Mouse (Mus musculus): ENCODE measurements around the gene Kcnip3. TPM values are rescaled to one million over a fixed set of nuclear protein-coding genes. Genes with fewer than 3 reads are reported as not detected.

Kcnip3 gene
- polyA plus RNA-seq, 1 experiment = 0.28 TPM

DNA sequence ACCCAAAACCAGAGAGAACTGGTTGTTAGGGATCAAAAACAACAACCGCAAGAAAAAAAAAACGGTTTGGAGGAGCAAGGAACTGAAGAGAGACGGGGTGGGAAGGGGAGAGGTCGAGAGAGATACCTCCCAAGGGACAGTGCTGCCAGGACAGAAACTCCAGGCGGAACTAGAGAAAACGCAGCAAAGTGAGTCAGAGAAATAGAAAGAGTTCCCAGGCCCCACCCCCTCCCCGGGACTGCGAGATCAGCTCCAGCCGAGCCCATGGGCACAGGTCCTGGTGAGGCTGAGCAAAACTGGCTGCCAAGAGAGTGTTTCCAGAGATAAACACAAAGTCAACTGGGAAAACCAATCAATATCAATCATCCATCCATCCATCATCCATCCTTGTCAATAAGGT is 60.5 kb downstream of the Kcnip3 start:
- no peak for TF ChIP-seq POLR2AphosphoS2 (IDR thresholded peaks at IDR 0.05; ENCODE audit: insufficient read length, low read depth)
- TF ChIP-seq MYOD1 (IDR thresholded peaks at IDR 0.05; ENCODE audit: control insufficient read depth in 1 of 3, insufficient read length in 2 of 3, low read depth in 2 of 3) = no peak
- no peak for TF ChIP-seq TCF12 (IDR thresholded peaks at IDR 0.05; ENCODE audit: insufficient read depth, poor library complexity, severe bottlenecking)
- Histone ChIP-seq H3K4me2 (ENCODE audit: low read depth) (peak overlapping the region; percentile 35), H3K27me3 (ENCODE audit: control insufficient read depth, insufficient read depth, insufficient read length) (peaks cover 45% of the 10 kb centered on the region), H3K4me3 (no peak overlapping the region), H3ac (ENCODE audit: control insufficient read depth, insufficient read length) (no peak overlapping the region), H3K79me2 (ENCODE audit: control insufficient read depth, insufficient read depth) (no peaks in the 10 kb centered on the region), H3K36me3 (ENCODE audit: control insufficient read depth, insufficient read depth) (no peaks in the 10 kb centered on the region)

DNA sequence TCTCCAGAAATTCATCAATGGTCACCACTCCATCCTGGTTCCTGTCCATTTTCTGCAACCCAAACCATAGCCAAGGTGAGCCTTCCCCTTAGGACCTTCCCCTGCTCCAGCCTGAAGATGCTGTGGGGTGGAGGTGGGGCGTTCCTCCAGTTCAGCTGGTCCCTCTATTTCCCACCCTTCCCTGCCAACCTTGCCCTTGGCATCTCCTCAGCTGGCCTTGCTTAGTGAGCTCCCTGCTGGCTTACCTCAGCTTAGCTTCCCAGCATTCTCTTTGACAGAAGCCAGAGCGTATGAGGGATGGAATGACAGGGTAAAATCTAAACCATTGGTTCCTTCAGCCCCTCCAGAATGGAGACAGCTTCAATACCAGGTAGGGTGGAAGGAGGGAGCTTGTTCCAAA is 62.6 kb downstream of the Kcnip3 start:
- peaks cover 40% of the 10 kb centered on the region for H3K27me3 ChIP-seq (ENCODE audit: control insufficient read depth, insufficient read depth, insufficient read length)

DNA sequence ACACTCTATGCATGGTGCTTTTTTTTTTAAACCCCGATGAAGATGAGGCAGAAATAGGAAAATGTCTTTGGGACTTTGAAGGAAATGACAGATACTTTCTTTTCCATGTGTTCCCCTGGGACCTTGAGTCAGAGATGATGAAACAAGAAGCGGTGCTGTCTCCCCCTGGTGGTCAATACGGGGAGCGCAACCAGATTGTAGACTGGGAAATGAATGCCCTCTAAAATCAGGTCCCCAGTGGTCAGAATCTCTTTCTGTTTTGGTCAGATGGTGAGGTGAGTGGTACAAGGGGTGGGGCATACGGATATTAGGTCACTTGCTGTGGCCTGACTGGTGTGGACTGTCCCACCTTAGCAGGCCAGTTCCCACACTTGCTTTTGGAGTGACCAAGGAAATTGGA is 68.1 kb downstream of the Kcnip3 start:
- Histone ChIP-seq H3ac (ENCODE audit: control insufficient read depth, insufficient read length) (no peak overlapping the region), H3K36me3 (ENCODE audit: control insufficient read depth, insufficient read depth) (no peaks in the 10 kb centered on the region), H3K4me3 (no peak overlapping the region), H3K27me3 (ENCODE audit: control insufficient read depth, insufficient read depth, insufficient read length) (peaks cover 38% of the 10 kb centered on the region), H3K4me2 (ENCODE audit: low read depth) (peak overlapping the region; percentile 25), H3K79me2 (ENCODE audit: control insufficient read depth, insufficient read depth) (no peaks in the 10 kb centered on the region)
- TF ChIP-seq MAX (IDR thresholded peaks at IDR 0.05; ENCODE audit: low read depth) (no peak), TCF3 (IDR thresholded peaks at IDR 0.05; ENCODE audit: insufficient read length, low read depth) (no peak), CEBPB (IDR thresholded peaks at IDR 0.05; ENCODE audit: insufficient read depth, poor library complexity, severe bottlenecking) (peak; percentile 75)

More for the DNA sequence above, 62.6 kb downstream of the Kcnip3 start:
- no peak overlapping the region for H3K4me2 ChIP-seq (ENCODE audit: low read depth)
- no peaks in the 10 kb centered on the region for H3K36me3 ChIP-seq (ENCODE audit: control insufficient read depth, insufficient read depth)
- H3ac ChIP-seq (ENCODE audit: control insufficient read depth, insufficient read length) = no peak overlapping the region
- TF ChIP-seq POLR2AphosphoS2 (IDR thresholded peaks at IDR 0.05; ENCODE audit: insufficient read length, low read depth) = no peak
- no peak for TF ChIP-seq SRF (IDR thresholded peaks at IDR 0.05; ENCODE audit: control insufficient read depth, insufficient read length, low read depth)
- no peak for TF ChIP-seq MYOG (IDR thresholded peaks at IDR 0.05; ENCODE audit: control insufficient read depth in 1 of 3, insufficient read depth in 1 of 3, insufficient read length in 2 of 3, low read depth in 2 of 3)
- no peak for TF ChIP-seq REST (IDR thresholded peaks at IDR 0.05; ENCODE audit: insufficient read depth, insufficient read length)
- no peak for TF ChIP-seq CEBPB (IDR thresholded peaks at IDR 0.05; ENCODE audit: insufficient read depth, poor library complexity, severe bottlenecking)
- TF ChIP-seq MYOD1 (IDR thresholded peaks at IDR 0.05; ENCODE audit: control insufficient read depth in 1 of 3, insufficient read length in 2 of 3, low read depth in 2 of 3) = no peak
- TF ChIP-seq TCF12 (IDR thresholded peaks at IDR 0.05; ENCODE audit: insufficient read depth, poor library complexity, severe bottlenecking) = no peak
- TF ChIP-seq TCF3 (IDR thresholded peaks at IDR 0.05; ENCODE audit: insufficient read length, low read depth) = no peak
- TF ChIP-seq E2F4 (IDR thresholded peaks at IDR 0.05; ENCODE audit: insufficient read depth) = no peak
- no peak for TF ChIP-seq USF1 (IDR thresholded peaks at IDR 0.05; ENCODE audit: low read depth)
- TF ChIP-seq MAX (IDR thresholded peaks at IDR 0.05; ENCODE audit: low read depth) = no peak
- TF ChIP-seq POLR2A (IDR thresholded peaks at IDR 0.05; ENCODE audit: insufficient read length, low read depth) = no peak
- no peaks in the 10 kb centered on the region for H3K79me2 ChIP-seq (ENCODE audit: control insufficient read depth, insufficient read depth)
- no peak overlapping the region for H3K4me3 ChIP-seq

DNA sequence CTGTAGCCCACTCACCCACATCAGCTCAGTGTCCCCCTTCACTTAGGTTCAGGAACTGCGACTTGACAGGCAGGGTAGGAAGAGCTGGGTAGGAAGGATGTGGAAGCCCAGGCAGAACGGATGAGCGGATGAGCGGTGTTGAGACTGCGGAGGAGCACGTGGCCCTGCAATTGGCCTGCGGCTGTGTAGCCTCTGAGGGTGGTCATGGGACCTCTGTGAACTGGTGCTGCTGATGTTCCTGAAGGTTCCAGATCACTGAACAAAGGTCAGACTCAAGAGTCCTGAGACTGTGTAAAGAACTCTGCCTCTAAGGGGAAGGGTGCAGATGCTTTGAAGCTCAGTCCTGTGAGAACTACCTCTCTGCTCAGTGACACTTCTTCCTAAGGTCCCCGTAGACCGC is 68.8 kb downstream of the Kcnip3 start:
- Histone ChIP-seq H3ac (ENCODE audit: control insufficient read depth, insufficient read length) (no peak overlapping the region), H3K36me3 (ENCODE audit: control insufficient read depth, insufficient read depth) (no peaks in the 10 kb centered on the region), H3K4me2 (ENCODE audit: low read depth) (no peak overlapping the region), H3K4me3 (no peak overlapping the region), H3K79me2 (ENCODE audit: control insufficient read depth, insufficient read depth) (no peaks in the 10 kb centered on the region), H3K27me3 (ENCODE audit: control insufficient read depth, insufficient read depth, insufficient read length) (peaks cover 38% of the 10 kb centered on the region)
- TF ChIP-seq REST (IDR thresholded peaks at IDR 0.05; ENCODE audit: insufficient read depth, insufficient read length) = no peak

DNA sequence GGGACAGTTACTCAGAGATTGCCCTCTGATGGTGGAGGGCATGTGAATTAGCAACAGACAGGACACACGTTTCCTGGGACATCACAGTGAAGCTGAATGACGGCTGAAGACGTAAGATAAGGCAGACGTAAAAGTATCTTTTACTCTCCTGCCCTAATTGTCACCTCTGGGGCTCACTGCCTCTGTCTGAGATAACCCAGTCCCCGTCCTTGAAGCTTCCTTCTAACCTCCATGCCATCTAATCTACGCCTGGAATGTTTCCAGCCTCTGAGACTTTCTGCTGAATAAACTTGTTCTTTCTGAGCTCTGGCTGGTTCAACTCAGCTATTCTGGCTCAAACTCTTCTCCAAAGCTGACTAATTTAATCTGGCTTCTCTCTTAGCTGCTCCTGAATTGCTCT is 70.1 kb downstream of the Kcnip3 start:
- no peak overlapping the region for H3ac ChIP-seq (ENCODE audit: control insufficient read depth, insufficient read length)
- TF ChIP-seq E2F4 (IDR thresholded peaks at IDR 0.05; ENCODE audit: insufficient read depth) (no peak), TCF3 (IDR thresholded peaks at IDR 0.05; ENCODE audit: insufficient read length, low read depth) (no peak), TCF12 (IDR thresholded peaks at IDR 0.05; ENCODE audit: insufficient read depth, poor library complexity, severe bottlenecking) (no peak), REST (IDR thresholded peaks at IDR 0.05; ENCODE audit: insufficient read depth, insufficient read length) (no peak), MYOG (IDR thresholded peaks at IDR 0.05; ENCODE audit: control insufficient read depth in 1 of 3, insufficient read depth in 1 of 3, insufficient read length in 2 of 3, low read depth in 2 of 3) (no peak), MAX (IDR thresholded peaks at IDR 0.05; ENCODE audit: low read depth) (no peak), MYOD1 (IDR thresholded peaks at IDR 0.05; ENCODE audit: control insufficient read depth in 1 of 3, insufficient read length in 2 of 3, low read depth in 2 of 3) (no peak), SRF (IDR thresholded peaks at IDR 0.05; ENCODE audit: control insufficient read depth, insufficient read length, low read depth) (no peak), USF1 (IDR thresholded peaks at IDR 0.05; ENCODE audit: low read depth) (no peak), POLR2A (IDR thresholded peaks at IDR 0.05; ENCODE audit: insufficient read length, low read depth) (no peak), POLR2AphosphoS2 (IDR thresholded peaks at IDR 0.05; ENCODE audit: insufficient read length, low read depth) (no peak), CEBPB (IDR thresholded peaks at IDR 0.05; ENCODE audit: insufficient read depth, poor library complexity, severe bottlenecking) (no peak)
- no peaks in the 10 kb centered on the region for H3K79me2 ChIP-seq (ENCODE audit: control insufficient read depth, insufficient read depth)
- no peak overlapping the region for H3K4me2 ChIP-seq (ENCODE audit: low read depth)
- H3K36me3 ChIP-seq (ENCODE audit: control insufficient read depth, insufficient read depth) = no peaks in the 10 kb centered on the region
- peaks cover 32% of the 10 kb centered on the region for H3K27me3 ChIP-seq (ENCODE audit: control insufficient read depth, insufficient read depth, insufficient read length)
- H3K4me3 ChIP-seq = no peak overlapping the region
